Mouse (Mus musculus): ENCODE measurements around the gene Vps4a.

DNA sequence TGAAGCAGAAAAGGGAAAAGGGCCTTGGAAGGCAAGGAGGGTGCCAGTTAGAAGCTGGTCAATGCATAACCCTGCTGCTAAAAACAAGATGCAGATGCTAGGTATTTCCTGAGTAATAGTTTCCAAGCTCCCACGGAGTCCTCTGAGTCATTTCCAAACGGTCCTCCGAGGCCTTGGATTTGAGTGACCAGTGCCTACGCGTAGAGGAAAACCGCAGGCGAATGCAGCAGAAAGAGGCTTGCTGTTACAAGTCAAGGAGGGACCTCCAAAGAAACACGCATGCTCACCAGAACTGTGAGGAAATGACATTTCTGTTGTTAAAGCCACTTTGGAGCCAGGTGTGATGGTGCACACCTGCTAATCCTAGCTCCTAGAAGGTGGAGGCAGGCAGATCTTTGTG, 7.5 kb upstream of the Vps4a start:
- TF ChIP-seq HCFC1 (IDR thresholded peaks at IDR 0.05; ENCODE audit: borderline replicate concordance, insufficient read depth, low read length) (no peak), CHD2 (IDR thresholded peaks at IDR 0.05; ENCODE audit: low read depth, low read length) (no peak)
